Mouse (Mus musculus) left cerebral cortex, postnatal 36 days (tissue): ENCODE results near the gene Zcchc2. TPM values are rescaled to one million over a fixed set of nuclear protein-coding genes. Genes with fewer than 3 reads are reported as not detected.
A peak's percentile ranks its signal among the peaks of the same experiment; 100 is the strongest.

Experiments used
- DNase-seq, 2 experiments: peaks; one replicate each; pipeline ENCODE4 v3.0.0; 2021 to 2022; ENCODE audit warnings: low spot score in 2 of 2, mixed read lengths in 1 of 2
- intact Hi-C: fragments of 180-260 bp; cut with DNase I; formaldehyde crosslinking; loops from one replicate; pipeline ENCODE4 v1.15.1; 2025
- total RNA-seq, 2 experiments: library from RNA; stranded (reverse); gene quantifications; 2 replicates each; pipeline ENCODE4 v1.2.3; 2021

Gene Zcchc2
- total RNA-seq, 2 experiments from 2014 or later = 24.3 to 24.4 TPM

DNA sequence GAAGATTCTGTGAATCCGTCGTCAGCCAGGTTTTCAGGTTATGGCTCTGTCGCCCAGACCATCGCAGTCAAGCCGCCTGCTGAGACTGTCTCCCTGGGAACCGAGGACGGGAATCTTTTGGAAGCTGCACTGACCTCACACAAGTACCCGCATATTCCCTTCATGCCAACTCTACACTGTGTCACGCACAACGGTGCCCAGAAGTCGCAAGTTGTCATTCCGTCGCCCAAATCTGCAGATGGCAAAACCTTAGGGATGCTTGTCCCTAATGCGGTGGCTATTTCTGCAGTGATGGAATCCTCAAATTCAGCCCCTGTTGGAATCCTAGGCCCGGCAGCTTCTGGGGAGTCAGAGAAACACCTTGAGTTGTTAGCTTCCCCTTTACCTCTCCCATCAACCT is 39.6 kb downstream of the Zcchc2 start:
- intact Hi-C loops = no loop called here

GRCm38 (mm10) chr1:106030331-106030730 is 40.1 kb downstream of the Zcchc2 start:
- intact Hi-C loops = no loop called here
- DNase-seq = no peak

More for the DNA sequence above, 39.6 kb downstream of the Zcchc2 start:
- no peak for DNase-seq

GRCm38 (mm10) chr1:106030886-106031285 is 40.7 kb downstream of the Zcchc2 start:
- intact Hi-C loops = no loop called here
- DNase-seq = no peak

GRCm38 (mm10) chr1:106031908-106032307 is 41.7 kb downstream of the Zcchc2 start:
- DNase-seq = no peak
- intact Hi-C loops = no loop called here

GRCm38 (mm10) chr1:106034776-106035175 is 44.6 kb downstream of the Zcchc2 start:
- DNase-seq = no peak
- intact Hi-C loops = no loop called here

DNA sequence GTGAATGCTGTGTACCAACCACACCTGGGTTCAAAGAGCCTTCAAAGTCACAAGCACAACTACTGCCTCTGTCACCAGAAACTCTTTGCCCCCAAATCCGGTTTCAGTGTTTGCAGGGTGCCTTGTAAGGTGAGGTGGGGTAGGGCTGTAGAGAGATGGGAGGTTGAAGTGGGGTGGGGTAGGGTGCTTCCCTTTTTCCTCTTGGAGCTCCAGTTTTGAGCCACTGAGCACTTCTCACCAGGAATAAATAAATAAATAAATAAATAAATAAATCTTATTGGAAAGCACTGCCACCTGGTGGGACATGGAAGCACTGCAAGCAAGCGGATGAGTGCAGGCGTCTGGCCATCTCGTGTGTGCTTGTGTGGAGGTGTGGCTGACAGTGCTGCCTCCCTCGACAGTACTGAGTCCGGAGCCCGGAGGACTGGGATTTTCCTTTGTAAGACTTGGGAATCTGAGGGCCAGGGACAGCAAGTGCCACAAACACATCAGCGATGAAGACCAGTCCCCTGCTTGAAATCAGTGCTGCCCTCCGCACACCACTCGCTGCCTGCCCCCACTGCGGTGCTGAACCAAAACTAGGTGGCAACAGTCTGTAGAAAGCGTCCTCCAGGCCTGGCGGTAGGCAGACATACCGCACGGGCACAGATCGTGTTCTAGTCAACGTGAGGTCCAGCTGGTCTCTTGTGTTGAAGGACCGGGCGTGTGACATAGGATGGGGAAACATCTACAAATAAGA is 46.8 kb downstream of the Zcchc2 start:
- intact Hi-C loops = loop anchor here (1.0 kb wide), 1 partner anchor 146 kb away; no protein-coding TSS in a partner anchor
- DNase-seq = peak; percentile 37 to 59

DNA sequence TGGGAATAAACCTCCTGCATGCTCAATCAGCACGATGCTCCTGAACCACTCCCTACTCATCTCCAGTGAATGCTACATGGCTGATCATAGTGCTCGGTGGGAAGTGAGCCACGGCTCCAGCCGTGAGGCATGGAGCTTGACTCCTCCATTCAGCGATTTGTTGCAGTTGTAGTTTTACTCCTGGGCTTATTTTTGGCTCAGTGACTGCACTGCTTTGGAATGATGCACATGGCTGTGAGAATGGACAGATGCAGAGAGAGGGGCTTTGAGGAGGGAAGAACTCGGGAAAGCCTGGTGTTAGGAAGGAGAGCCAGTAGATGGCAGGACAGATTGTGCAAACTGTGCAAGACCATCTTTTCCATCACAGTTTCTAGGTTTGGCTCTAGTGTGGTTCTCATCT is 49.1 kb downstream of the Zcchc2 start:
- no peak for DNase-seq
- intact Hi-C loops = no loop called here

- no peak for DNase-seq
- intact Hi-C loops = no loop called here
Measured at GRCm38 (mm10) chr1:106040271-106040670, 50.1 kb downstream of the Zcchc2 start.

GRCm38 (mm10) chr1:106042221-106042620 is 52.0 kb downstream of the Zcchc2 start:
- no peak for DNase-seq
- intact Hi-C loops = no loop called here

GRCm38 (mm10) chr1:106043053-106043820 is 53.0 kb downstream of the Zcchc2 start:
- no peak for DNase-seq
- intact Hi-C loops = no loop called here

DNA sequence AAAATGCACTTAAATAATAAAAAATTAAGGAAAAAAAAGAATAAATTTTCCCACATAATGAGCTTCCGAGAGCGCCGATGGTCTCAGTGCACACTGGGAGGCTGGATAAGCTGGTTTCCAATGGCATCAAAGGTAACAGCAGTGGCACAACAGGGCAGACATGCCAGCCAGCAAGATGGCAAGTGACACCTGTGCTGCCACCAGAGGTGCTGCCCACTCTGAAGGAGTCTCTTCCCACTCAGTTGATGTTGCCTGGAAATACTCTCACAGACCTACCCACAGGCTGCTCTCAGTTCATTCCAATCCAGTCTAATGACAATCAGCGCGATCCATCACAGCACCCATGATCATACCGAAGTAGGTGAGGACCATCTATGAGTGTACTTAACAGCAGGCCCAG is 58.8 kb downstream of the Zcchc2 start:
- no peak for DNase-seq
- intact Hi-C loops = no loop called here

DNA sequence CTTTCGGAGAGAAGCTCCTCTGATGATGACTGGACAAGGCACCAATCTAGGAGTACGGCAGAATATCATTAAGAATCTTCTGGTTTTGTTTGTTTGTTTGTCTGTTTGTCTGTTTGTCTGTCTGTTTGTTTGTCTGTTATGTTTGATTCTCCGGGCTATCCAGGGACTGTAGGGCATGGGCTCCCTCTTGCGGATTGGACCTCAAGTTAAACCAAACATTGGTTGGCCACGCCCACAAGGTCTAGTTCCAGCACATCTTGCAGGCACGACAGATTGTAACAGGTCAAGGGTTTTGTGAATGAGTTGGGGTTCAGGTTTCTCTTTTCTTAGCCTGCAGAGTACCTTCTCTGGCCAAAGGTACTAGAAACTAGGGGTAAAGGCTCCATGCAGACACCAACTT is 64.8 kb downstream of the Zcchc2 start:
- intact Hi-C loops = no loop called here
- no peak for DNase-seq

GRCm38 (mm10) chr1:106058355-106058754 is 68.1 kb downstream of the Zcchc2 start:
- intact Hi-C loops = no loop called here

GRCm38 (mm10) chr1:106059516-106060277 is 69.5 kb downstream of the Zcchc2 start:
- DNase-seq = no peak
- intact Hi-C loops = no loop called here

More at GRCm38 (mm10) chr1:106058355-106058754, 68.1 kb downstream of the Zcchc2 start:
- DNase-seq = no peak

DNA sequence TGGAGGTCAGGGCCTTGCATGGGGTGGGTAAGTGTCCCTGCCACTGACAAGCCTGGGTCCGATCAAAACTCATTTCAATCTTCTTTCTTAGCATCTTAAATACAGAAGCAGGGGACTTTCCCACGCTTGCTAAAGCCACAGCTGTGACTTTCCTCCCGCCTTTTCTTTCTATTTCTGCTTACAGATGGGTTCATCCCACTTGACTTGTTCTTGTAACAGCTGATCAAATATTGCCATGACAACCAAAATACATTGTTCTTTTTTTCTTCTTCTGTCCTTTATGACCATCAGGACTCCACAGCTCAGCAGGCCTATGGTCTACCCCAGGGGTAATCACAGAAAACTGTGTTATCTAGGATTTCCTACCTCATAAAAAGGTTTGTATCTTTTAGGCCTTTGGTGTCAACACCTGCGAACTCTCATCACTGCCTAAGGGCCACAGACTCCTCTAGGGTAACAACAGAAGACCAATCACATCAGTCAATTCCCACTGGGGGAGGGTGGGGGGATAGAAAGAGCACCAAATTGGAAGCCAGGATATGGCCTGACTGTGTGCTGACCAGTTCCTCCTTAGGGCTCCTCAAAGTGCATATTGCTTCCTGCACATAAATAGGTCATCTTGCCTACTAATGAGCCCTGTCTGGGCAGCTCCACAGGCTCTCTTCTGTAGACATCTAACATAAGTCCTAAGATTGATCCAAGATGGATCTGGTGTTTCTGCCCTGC is 71.1 kb downstream of the Zcchc2 start:
- intact Hi-C loops = no loop called here
- DNase-seq = no peak

GRCm38 (mm10) chr1:106062891-106063590 is 72.8 kb downstream of the Zcchc2 start:
- intact Hi-C loops = no loop called here
- DNase-seq = no peak

GRCm38 (mm10) chr1:106063591-106064170 is 73.5 kb downstream of the Zcchc2 start:
- DNase-seq = no peak
- intact Hi-C loops = no loop called here

DNA sequence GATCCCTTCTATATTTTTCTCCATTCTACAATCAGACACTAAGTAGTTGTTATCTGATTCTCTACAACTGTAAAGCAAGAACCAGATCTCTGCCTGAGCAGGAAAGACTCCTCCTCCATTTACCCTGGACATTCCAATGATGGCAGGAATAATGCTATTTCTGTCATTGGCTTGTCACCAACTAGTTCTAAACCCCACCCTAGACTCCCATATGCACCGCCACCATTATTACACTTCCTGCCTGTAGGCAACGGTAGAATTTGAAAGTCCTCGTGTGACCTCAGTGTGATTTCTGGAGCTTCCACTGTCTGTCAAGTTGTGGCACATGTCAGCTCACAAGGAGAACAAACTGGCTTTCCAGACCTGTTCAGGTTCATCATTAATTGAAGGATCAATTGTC is 74.1 kb downstream of the Zcchc2 start:
- DNase-seq = no peak
- intact Hi-C loops = no loop called here

GRCm38 (mm10) chr1:106064711-106065110 is 74.5 kb downstream of the Zcchc2 start:
- no peak for DNase-seq
- intact Hi-C loops = no loop called here
